Mouse (Mus musculus) testis, adult 2 months (tissue): ENCODE results near the gene Smim5.

ENCODE experiments used
- CTCF ChIP-seq: fragments of 200-500 bp; IDR thresholded peaks from 2 replicates; pipeline ENCODE4 v1.5.1; 2012; ENCODE audit warnings: low read depth, mild to moderate bottlenecking, inconsistent platforms, low read length, moderate library complexity; ENCODE audit not compliant: control insufficient read depth, insufficient read depth, insufficient replicate concordance
- POLR2A ChIP-seq: fragments of 200-500 bp; IDR thresholded peaks from 2 replicates; pipeline ENCODE4 v1.6.1; 2012; ENCODE audit warnings: low read depth, mild to moderate bottlenecking, inconsistent platforms, low read length, moderate library complexity; ENCODE audit not compliant: control insufficient read depth

DNA sequence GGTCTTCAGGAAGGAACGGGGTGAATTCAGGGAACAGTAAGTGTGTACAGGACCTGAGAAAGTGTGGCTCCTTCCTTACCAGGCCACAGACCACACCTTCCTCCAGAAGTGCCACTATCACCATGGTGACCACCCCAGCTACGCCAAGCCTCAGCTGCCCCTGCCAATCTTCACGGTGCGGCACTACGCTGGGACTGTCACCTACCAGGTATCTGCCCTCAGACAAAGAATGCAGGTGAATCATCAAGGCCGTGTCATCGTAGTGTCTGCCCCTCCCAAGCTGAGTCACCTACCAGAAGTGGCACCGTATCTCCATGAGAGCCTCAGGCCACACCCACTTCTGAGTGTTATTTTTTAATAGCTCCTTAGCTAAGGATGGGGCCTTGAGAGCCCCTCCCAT, 30.4 kb upstream of the Smim5 start:
- TF ChIP-seq CTCF (no peak), POLR2A (no peak)
